Mouse (Mus musculus) myocyte (in vitro differentiated cells): ENCODE data around the gene Ankrd35. TPM values are rescaled to one million over a fixed set of nuclear protein-coding genes. Genes with fewer than 3 reads are reported as not detected.

Experiments
- H3K27me3 ChIP-seq: one replicate; pipeline ENCODE4 v1.6.1; 2011; ENCODE audit not compliant: control insufficient read depth, insufficient read depth, insufficient read length
- H3K36me3 ChIP-seq: one replicate; pipeline ENCODE4 v1.6.1; 2011; ENCODE audit not compliant: control insufficient read depth, insufficient read depth
- H3K4me2 ChIP-seq: one replicate; pipeline ENCODE4 v1.6.1; 2011; ENCODE audit warnings: low read depth, control low read depth
- H3K4me3 ChIP-seq: one replicate; pipeline ENCODE4 v1.5.1; 2011; ENCODE audit warnings: mild to moderate bottlenecking, control low read depth, moderate library complexity
- H3K79me2 ChIP-seq: one replicate; pipeline ENCODE4 v1.6.1; 2011; ENCODE audit not compliant: control insufficient read depth, insufficient read depth
- H3ac ChIP-seq: one replicate; pipeline ENCODE4 v1.6.1; 2011; ENCODE audit not compliant: control insufficient read depth, insufficient read length
- CEBPB ChIP-seq: IDR thresholded peaks from 2 replicates; pipeline ENCODE4 v1.6.1; 2011; ENCODE audit warnings: mild to moderate bottlenecking, moderate library complexity; ENCODE audit not compliant: poor library complexity, insufficient read depth, severe bottlenecking
- E2F4 ChIP-seq: IDR thresholded peaks from one replicate; pipeline ENCODE4 v1.6.1; 2011; ENCODE audit warnings: mild to moderate bottlenecking, control low read depth, moderate library complexity; ENCODE audit not compliant: insufficient read depth
- MAX ChIP-seq: IDR thresholded peaks from one replicate; pipeline ENCODE4 v1.6.1; 2011; ENCODE audit warnings: low read depth, mild to moderate bottlenecking, control low read depth
- MYOD1 ChIP-seq, 3 experiments: IDR thresholded peaks; one replicate each; pipeline ENCODE4 v1.6.1; 2011; ENCODE audit warnings: control low read depth in 2 of 3, low read depth in 2 of 3, mild to moderate bottlenecking in 2 of 3, moderate library complexity in 1 of 3; ENCODE audit not compliant: insufficient read length in 2 of 3, control insufficient read depth in 1 of 3
- MYOG ChIP-seq, 3 experiments: IDR thresholded peaks; one replicate each; pipeline ENCODE4 v1.6.1; 2011; ENCODE audit warnings: control low read depth in 2 of 3, low read depth in 2 of 3, mild to moderate bottlenecking in 2 of 3; ENCODE audit not compliant: insufficient read length in 2 of 3, control insufficient read depth in 1 of 3, insufficient read depth in 1 of 3
- POLR2A ChIP-seq: IDR thresholded peaks from one replicate; pipeline ENCODE4 v1.6.1; 2011; ENCODE audit warnings: low read depth, mild to moderate bottlenecking, control low read depth, moderate library complexity; ENCODE audit not compliant: insufficient read length
- POLR2AphosphoS2 ChIP-seq: IDR thresholded peaks from one replicate; pipeline ENCODE4 v1.6.1; 2011; ENCODE audit warnings: low read depth, control low read depth; ENCODE audit not compliant: insufficient read length
- REST ChIP-seq: IDR thresholded peaks from one replicate; pipeline ENCODE4 v1.6.1; 2011; ENCODE audit warnings: mild to moderate bottlenecking, control low read depth, moderate library complexity; ENCODE audit not compliant: insufficient read depth, insufficient read length
- SRF ChIP-seq: IDR thresholded peaks from one replicate; pipeline ENCODE4 v1.6.1; 2011; ENCODE audit warnings: low read depth; ENCODE audit not compliant: control insufficient read depth, insufficient read length
- TCF12 ChIP-seq: IDR thresholded peaks from one replicate; pipeline ENCODE4 v1.6.1; 2011; ENCODE audit warnings: mild to moderate bottlenecking, control low read depth; ENCODE audit not compliant: poor library complexity, insufficient read depth, severe bottlenecking
- TCF3 ChIP-seq: IDR thresholded peaks from one replicate; pipeline ENCODE4 v1.6.1; 2011; ENCODE audit warnings: low read depth, control low read depth; ENCODE audit not compliant: insufficient read length
- USF1 ChIP-seq: IDR thresholded peaks from one replicate; pipeline ENCODE4 v1.6.1; 2011; ENCODE audit warnings: low read depth, mild to moderate bottlenecking, control low read depth, moderate library complexity
- polyA plus RNA-seq: library from polyadenylated mRNA; unstranded; fragments of >200 nt; fragmentation: generic; extraction: Trizol; gene quantifications from one replicate; pipeline ENCODE4 v1.2.1, GENCODE M21; 2012; ENCODE audit warnings: missing spikeins

Ankrd35 gene
- polyA plus RNA-seq, 1 experiment, result 0.37 TPM

DNA sequence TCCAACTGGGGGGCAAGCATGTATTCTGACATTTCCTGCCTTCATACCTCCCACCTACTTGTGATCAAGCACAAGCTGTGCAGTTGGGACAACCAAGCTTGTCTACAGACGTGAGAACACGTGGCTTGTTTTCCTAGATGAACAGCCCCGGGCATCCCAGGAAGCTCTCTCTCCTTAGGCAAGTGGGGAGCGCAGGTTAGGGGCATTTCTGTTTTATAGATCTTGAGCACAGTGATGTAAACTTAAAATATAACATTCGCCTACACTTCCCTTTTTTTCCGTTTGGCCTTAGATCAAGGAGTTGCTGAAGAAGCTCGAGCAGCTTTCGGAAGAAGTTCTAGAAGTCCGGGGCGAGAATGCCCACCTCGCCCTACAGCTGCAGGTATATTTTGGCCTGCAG, 18.9 kb downstream of the Ankrd35 start:
- no peak overlapping the region for H3ac ChIP-seq
- no peak for TF ChIP-seq REST
- no peak for TF ChIP-seq CEBPB
- no peak for TF ChIP-seq TCF3
- no peak for TF ChIP-seq TCF12
- no peak for TF ChIP-seq USF1
- no peak for TF ChIP-seq MYOG (IDR thresholded peaks at IDR 0.05; ENCODE audit: control insufficient read depth in 1 of 3, insufficient read depth in 1 of 3, insufficient read length in 2 of 3, low read depth in 2 of 3)
- TF ChIP-seq MYOD1 (IDR thresholded peaks at IDR 0.05; ENCODE audit: control insufficient read depth in 1 of 3, insufficient read length in 2 of 3, low read depth in 2 of 3), result no peak
- TF ChIP-seq POLR2A, result no peak
- no peak for TF ChIP-seq E2F4
- no peak for TF ChIP-seq POLR2AphosphoS2
- no peak for TF ChIP-seq SRF
- no peak for TF ChIP-seq MAX
- no peak overlapping the region for H3K4me2 ChIP-seq

GRCm38 (mm10) chr3:96690298-96690697, 20.4 kb downstream of the Ankrd35 start:
- H3K79me2 ChIP-seq, result no peaks in the 10 kb centered on the region
- H3K4me2 ChIP-seq, result no peak overlapping the region
- H3K27me3 ChIP-seq, result no peaks in the 10 kb centered on the region
- H3K4me3 ChIP-seq, result no peak overlapping the region
- TF ChIP-seq MAX, result no peak
- no peak for TF ChIP-seq USF1
- no peak for TF ChIP-seq POLR2A
- TF ChIP-seq TCF12, result no peak
- TF ChIP-seq REST, result no peak
- no peak for TF ChIP-seq MYOD1 (IDR thresholded peaks at IDR 0.05; ENCODE audit: control insufficient read depth in 1 of 3, insufficient read length in 2 of 3, low read depth in 2 of 3)
- TF ChIP-seq E2F4, result no peak
- no peak for TF ChIP-seq POLR2AphosphoS2
- no peak for TF ChIP-seq CEBPB
- TF ChIP-seq MYOG (IDR thresholded peaks at IDR 0.05; ENCODE audit: control insufficient read depth in 1 of 3, insufficient read depth in 1 of 3, insufficient read length in 2 of 3, low read depth in 2 of 3), result no peak
- TF ChIP-seq SRF, result no peak
- no peak for TF ChIP-seq TCF3
- H3ac ChIP-seq, result no peak overlapping the region
- H3K36me3 ChIP-seq, result no peaks in the 10 kb centered on the region

More for the DNA sequence above, 18.9 kb downstream of the Ankrd35 start:
- no peak overlapping the region for H3K4me3 ChIP-seq
- no peaks in the 10 kb centered on the region for H3K27me3 ChIP-seq
- no peaks in the 10 kb centered on the region for H3K36me3 ChIP-seq
- H3K79me2 ChIP-seq, result no peaks in the 10 kb centered on the region

DNA sequence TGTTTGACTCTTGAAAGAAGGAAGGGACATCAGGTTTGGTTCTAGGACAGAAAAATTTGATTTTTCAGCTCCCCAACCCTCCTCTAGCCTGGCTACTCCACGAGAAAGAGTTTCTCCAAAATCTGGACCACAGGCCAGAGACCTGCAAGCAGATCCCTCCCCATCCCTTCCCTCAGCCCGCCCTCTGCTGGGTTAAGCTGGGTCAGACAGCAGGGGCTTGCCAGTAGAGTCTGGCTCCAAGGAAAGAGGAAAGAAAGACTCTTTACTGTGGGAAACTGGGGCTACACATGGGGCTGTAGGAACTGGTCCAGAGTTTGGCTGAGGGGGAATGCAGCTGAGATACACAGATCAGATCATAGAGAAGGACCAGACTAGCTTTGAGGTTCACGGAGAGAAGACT, 22.6 kb downstream of the Ankrd35 start:
- Histone ChIP-seq H3K27me3 (no peaks in the 10 kb centered on the region), H3ac (no peak overlapping the region), H3K36me3 (no peaks in the 10 kb centered on the region), H3K4me3 (no peak overlapping the region), H3K4me2 (no peak overlapping the region), H3K79me2 (peaks cover 2% of the 10 kb centered on the region)
- no peak for TF ChIP-seq SRF
- TF ChIP-seq TCF3, result no peak
- TF ChIP-seq E2F4, result no peak
- no peak for TF ChIP-seq MAX
- no peak for TF ChIP-seq MYOD1 (IDR thresholded peaks at IDR 0.05; ENCODE audit: control insufficient read depth in 1 of 3, insufficient read length in 2 of 3, low read depth in 2 of 3)
- TF ChIP-seq TCF12, result no peak
- TF ChIP-seq CEBPB, result no peak
- no peak for TF ChIP-seq POLR2AphosphoS2
- no peak for TF ChIP-seq REST
- TF ChIP-seq USF1, result no peak
- TF ChIP-seq MYOG (IDR thresholded peaks at IDR 0.05; ENCODE audit: control insufficient read depth in 1 of 3, insufficient read depth in 1 of 3, insufficient read length in 2 of 3, low read depth in 2 of 3), result no peak
- TF ChIP-seq POLR2A, result no peak

DNA sequence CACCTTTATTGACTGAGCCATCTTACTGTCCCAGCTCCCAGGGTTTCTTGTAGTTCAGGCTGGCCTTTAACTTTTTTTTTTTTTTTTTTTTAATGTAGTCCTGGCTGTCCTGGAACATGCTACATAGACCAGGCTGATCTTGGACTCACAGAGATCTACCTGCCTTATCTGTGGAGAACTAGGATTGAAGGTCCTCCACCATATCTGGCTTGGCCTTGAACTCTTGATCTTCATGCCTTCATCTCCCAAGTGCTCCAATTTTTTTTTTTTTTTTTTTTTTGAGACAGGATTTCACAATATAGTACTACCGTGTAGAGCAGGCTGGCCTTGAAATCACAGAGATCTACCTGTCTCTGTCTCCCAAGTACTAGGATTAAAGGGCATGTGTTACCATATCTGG, 23.6 kb downstream of the Ankrd35 start:
- Histone ChIP-seq H3ac (no peak overlapping the region), H3K4me2 (no peak overlapping the region), H3K4me3 (no peak overlapping the region), H3K27me3 (no peaks in the 10 kb centered on the region), H3K36me3 (no peaks in the 10 kb centered on the region), H3K79me2 (peaks cover 9% of the 10 kb centered on the region)
- TF ChIP-seq MAX (no peak), TCF3 (no peak), POLR2A (no peak), CEBPB (no peak), TCF12 (no peak), MYOG (IDR thresholded peaks at IDR 0.05; ENCODE audit: control insufficient read depth in 1 of 3, insufficient read depth in 1 of 3, insufficient read length in 2 of 3, low read depth in 2 of 3) (no peak), SRF (no peak), MYOD1 (IDR thresholded peaks at IDR 0.05; ENCODE audit: control insufficient read depth in 1 of 3, insufficient read length in 2 of 3, low read depth in 2 of 3) (no peak), REST (no peak), POLR2AphosphoS2 (no peak), USF1 (no peak), E2F4 (no peak)
